Mouse (Mus musculus): ENCODE results near the gene Acbd7. TPM values are rescaled to one million over a fixed set of nuclear protein-coding genes. Genes with fewer than 3 reads are reported as not detected.

Acbd7 gene
- total and polyA plus RNA-seq, 2 experiments from 2014 or later: 5.7 TPM; not detected in 1

GRCm38 (mm10) chr2:3324381-3325130 lies 11.4 kb upstream of the Acbd7 start:
- H3K4me2 ChIP-seq (ENCODE audit: low read depth): no peak overlapping the region

GRCm38 (mm10) chr2:3326547-3326946 lies 9.4 kb upstream of the Acbd7 start:
- Histone ChIP-seq H3K9ac (no peak overlapping the region), H3K9me3 (ENCODE audit: low read length) (no peaks in the 10 kb centered on the region), H3K36me3 (ENCODE audit: insufficient read depth) (peaks cover 58% of the 10 kb centered on the region), H3K27ac (ENCODE audit: low read depth, low read length) (no peak overlapping the region), H3K27me3 (ENCODE audit: insufficient read depth, low read length) (no peaks in the 10 kb centered on the region), H3K4me3 (ENCODE audit: low read depth, low read length) (no peak overlapping the region), H3K4me1 (ENCODE audit: insufficient read depth) (peaks cover 6% of the 10 kb centered on the region), H3K4me2 (ENCODE audit: low read depth) (no peak overlapping the region)
- DNase-seq (no peak), ATAC-seq (no peak)
- 89% methylated on average over 1 of the region's 1 CpGs for WGBS
- no peak for TF ChIP-seq CTCF (IDR thresholded peaks at IDR 0.05; ENCODE audit: low read depth)

More at GRCm38 (mm10) chr2:3324381-3325130, 11.4 kb upstream of the Acbd7 start:
- TF ChIP-seq CTCF (IDR thresholded peaks at IDR 0.05; ENCODE audit: low read depth): no peak
- H3K4me1 ChIP-seq (ENCODE audit: insufficient read depth): no peaks in the 10 kb centered on the region
- no peaks in the 10 kb centered on the region for H3K27me3 ChIP-seq (ENCODE audit: insufficient read depth, low read length)
- 93% methylated on average over 7 of the region's 7 CpGs for WGBS
- no peak overlapping the region for H3K4me3 ChIP-seq (ENCODE audit: low read depth, low read length)
- no peak for ATAC-seq
- no peaks in the 10 kb centered on the region for H3K9me3 ChIP-seq (ENCODE audit: low read length)
- no peak for DNase-seq
- no peak overlapping the region for H3K27ac ChIP-seq (ENCODE audit: low read depth, low read length)
- H3K36me3 ChIP-seq (ENCODE audit: insufficient read depth): peaks cover 66% of the 10 kb centered on the region
- no peak overlapping the region for H3K9ac ChIP-seq

GRCm38 (mm10) chr2:3327351-3327750 lies 8.6 kb upstream of the Acbd7 start:
- DNase-seq: no peak
- H3K9me3 ChIP-seq (ENCODE audit: low read length): no peaks in the 10 kb centered on the region
- no peak overlapping the region for H3K4me2 ChIP-seq (ENCODE audit: low read depth)
- H3K4me1 ChIP-seq (ENCODE audit: insufficient read depth): peaks cover 10% of the 10 kb centered on the region
- no peaks in the 10 kb centered on the region for H3K27me3 ChIP-seq (ENCODE audit: insufficient read depth, low read length)
- H3K27ac ChIP-seq (ENCODE audit: low read depth, low read length): no peak overlapping the region
- no peak for ATAC-seq
- H3K36me3 ChIP-seq (ENCODE audit: insufficient read depth): peaks cover 53% of the 10 kb centered on the region
- no peak overlapping the region for H3K4me3 ChIP-seq (ENCODE audit: low read depth, low read length)
- peak; percentile 60 for TF ChIP-seq CTCF (IDR thresholded peaks at IDR 0.05; ENCODE audit: low read depth)
- no peak overlapping the region for H3K9ac ChIP-seq
- WGBS: 28% methylated on average over 1 of the region's 1 CpGs

- peak overlapping the region; percentile 70 for H3K4me2 ChIP-seq (ENCODE audit: low read depth)
- DNase-seq (no peak), ATAC-seq (no peak)
- peaks cover 10% of the 10 kb centered on the region for H3K4me1 ChIP-seq (ENCODE audit: insufficient read depth)
- 0 out of 2 replicates have a peak, but pooled peaks cover 5% of the 10 kb centered on the region for H3K27me3 ChIP-seq (ENCODE audit: insufficient read depth, low read length)
- WGBS: 80% methylated on average over 5 of the region's 5 CpGs
- TF ChIP-seq CTCF (IDR thresholded peaks at IDR 0.05; ENCODE audit: low read depth): no peak
- peak overlapping the region; percentile 80; the same call in 1 of the 2 replicates for H3K9ac ChIP-seq
- H3K9me3 ChIP-seq (ENCODE audit: low read length): no peaks in the 10 kb centered on the region
- H3K27ac ChIP-seq (ENCODE audit: low read depth, low read length): peak overlapping the region; percentile 90; the same call in 1 of the 2 replicates
- H3K4me3 ChIP-seq (ENCODE audit: low read depth, low read length): peak overlapping the region; percentile 63
- H3K36me3 ChIP-seq (ENCODE audit: insufficient read depth): peaks cover 24% of the 10 kb centered on the region
Observed at GRCm38 (mm10) chr2:3331071-3331703, 4.8 kb upstream of the Acbd7 start.

GRCm38 (mm10) chr2:3332056-3332455 lies 3.9 kb upstream of the Acbd7 start:
- Histone ChIP-seq H3K4me3 (ENCODE audit: low read depth, low read length) (peak overlapping the region; percentile 63), H3K36me3 (ENCODE audit: insufficient read depth) (peaks cover 20% of the 10 kb centered on the region), H3K27me3 (ENCODE audit: insufficient read depth, low read length) (0 out of 2 replicates have a peak, but pooled peaks cover 5% of the 10 kb centered on the region), H3K9ac (peak overlapping the region; percentile 80), H3K9me3 (ENCODE audit: low read length) (no peaks in the 10 kb centered on the region), H3K4me1 (ENCODE audit: insufficient read depth) (peaks cover 10% of the 10 kb centered on the region), H3K27ac (ENCODE audit: low read depth, low read length) (peak overlapping the region; percentile 90), H3K4me2 (ENCODE audit: low read depth) (peak overlapping the region; percentile 70)
- 2% methylated on average over 21 of the region's 21 CpGs for WGBS
- peak; percentile 40 for ATAC-seq
- DNase-seq: peak; percentile 84
- no peak for TF ChIP-seq CTCF (IDR thresholded peaks at IDR 0.05; ENCODE audit: low read depth)

GRCm38 (mm10) chr2:3332484-3333242 lies 3.3 kb upstream of the Acbd7 start, which contains the start of gene Rpp38:
Rpp38 (minus strand) TSS chr2:3332643.
- DNase-seq (peak; percentile 99), ATAC-seq (peak; percentile 97)
- H3K9ac ChIP-seq: peak within 1 kb of the TSS; percentile 80
- peak within 1 kb of the TSS; percentile 90 for H3K27ac ChIP-seq (ENCODE audit: low read depth, low read length)
- no peaks in the 10 kb centered on the region for H3K9me3 ChIP-seq (ENCODE audit: low read length)
- H3K36me3 ChIP-seq (ENCODE audit: insufficient read depth): peaks cover 20% of the 10 kb centered on the region
- 0 out of 2 replicates have a peak, but pooled peaks cover 5% of the 10 kb centered on the region for H3K27me3 ChIP-seq (ENCODE audit: insufficient read depth, low read length)
- no peak for TF ChIP-seq CTCF (IDR thresholded peaks at IDR 0.05; ENCODE audit: low read depth)
- H3K4me2 ChIP-seq (ENCODE audit: low read depth): peak within 1 kb of the TSS; percentile 70
- 2% methylated on average over 42 of the region's 45 CpGs for WGBS
- H3K4me3 ChIP-seq (ENCODE audit: low read depth, low read length): peak within 1 kb of the TSS; percentile 63
- H3K4me1 ChIP-seq (ENCODE audit: insufficient read depth): peaks cover 10% of the 10 kb centered on the region

Measured in forebrain, postnatal 0 days (tissue).